Mouse (Mus musculus) thymus, postnatal 25 days (tissue): ENCODE data around the gene Cyb561.
A peak's percentile ranks its signal among the peaks of the same experiment; 100 is the strongest.

Source experiments
- DNase-seq: peaks from one replicate; pipeline ENCODE4 v3.0.0; 2022

The Cyb561 gene

GRCm38 (mm10) chr11:105952911-105953386 is at the start of gene Cyb561:
Gene Cyb561, minus strand, starts transcription at chr11:105953336.
- no peak for DNase-seq

GRCm38 (mm10) chr11:106001718-106002117 is 48.6 kb upstream of the Cyb561 start:
- DNase-seq: peak; percentile 28

GRCm38 (mm10) chr11:106000062-106000461 is 46.9 kb upstream of the Cyb561 start:
- no peak for DNase-seq

- DNase-seq: no peak
These were observed 41.2 kb upstream of the Cyb561 start, which contains the start of gene Ace3 for GRCm38 (mm10) chr11:105994375-105994774. Gene Ace3, plus strand, starts transcription at chr11:105994675.

- DNase-seq: no peak
These were observed 37.1 kb upstream of the Cyb561 start for GRCm38 (mm10) chr11:105990231-105990630.

GRCm38 (mm10) chr11:105989446-105989845 is 36.3 kb upstream of the Cyb561 start:
- no peak for DNase-seq

- DNase-seq: no peak
These were observed 34.3 kb upstream of the Cyb561 start for GRCm38 (mm10) chr11:105987446-105987845.

- DNase-seq: no peak
These were observed 31.3 kb upstream of the Cyb561 start for GRCm38 (mm10) chr11:105984452-105984851.

GRCm38 (mm10) chr11:105978634-105979033 is 25.5 kb upstream of the Cyb561 start:
- no peak for DNase-seq

- no peak for DNase-seq
These were observed 25.1 kb upstream of the Cyb561 start for GRCm38 (mm10) chr11:105978232-105978631.

GRCm38 (mm10) chr11:105975636-105976035 is 22.5 kb upstream of the Cyb561 start:
- no peak for DNase-seq

GRCm38 (mm10) chr11:105975050-105975449 is 21.9 kb upstream of the Cyb561 start:
- no peak for DNase-seq

- DNase-seq: no peak
These were observed 21.5 kb upstream of the Cyb561 start for GRCm38 (mm10) chr11:105974593-105974992.

GRCm38 (mm10) chr11:105969516-105969915 is 16.4 kb upstream of the Cyb561 start:
- DNase-seq: peak; percentile 14

GRCm38 (mm10) chr11:105968948-105969347 is 15.8 kb upstream of the Cyb561 start:
- no peak for DNase-seq

- DNase-seq: no peak
These were observed 14.8 kb upstream of the Cyb561 start, which contains the start of gene Ace for GRCm38 (mm10) chr11:105967741-105968574. Gene Ace, plus strand, starts transcription at chr11:105967945.

- DNase-seq: no peak
These were observed 13.2 kb upstream of the Cyb561 start for GRCm38 (mm10) chr11:105966288-105966687.

GRCm38 (mm10) chr11:105964691-105965090 is 11.6 kb upstream of the Cyb561 start:
- DNase-seq: no peak

- DNase-seq: no peak
These were observed 6.2 kb upstream of the Cyb561 start for GRCm38 (mm10) chr11:105959355-105959754.

GRCm38 (mm10) chr11:105958566-105958965 is 5.4 kb upstream of the Cyb561 start:
- no peak for DNase-seq

- DNase-seq: no peak
These were observed 4.4 kb upstream of the Cyb561 start for GRCm38 (mm10) chr11:105957501-105957900.

- no peak for DNase-seq
These were observed 2.8 kb upstream of the Cyb561 start for GRCm38 (mm10) chr11:105955815-105956430.

- no peak for DNase-seq
These were observed 266 bp upstream of the Cyb561 start for GRCm38 (mm10) chr11:105953402-105953801.

- DNase-seq: no peak
These were observed 1.0 kb downstream of the Cyb561 start for GRCm38 (mm10) chr11:105952111-105952510.
